Mouse (Mus musculus) liver, adult 2 months (tissue): Measurements from ENCODE around the gene Zfp366.

Experiments
- CTCF ChIP-seq: fragments of 200-500 bp; IDR thresholded peaks from 2 replicates; pipeline ENCODE4 v1.5.1; 2011; ENCODE audit warnings: low read depth, low read length, control low read depth
- POLR2A ChIP-seq: fragments of 200-500 bp; IDR thresholded peaks from 2 replicates; pipeline ENCODE4 v1.6.1; 2011; ENCODE audit warnings: low read length, control low read depth; ENCODE audit not compliant: insufficient read depth; ENCODE audit errors: extremely low read depth

DNA sequence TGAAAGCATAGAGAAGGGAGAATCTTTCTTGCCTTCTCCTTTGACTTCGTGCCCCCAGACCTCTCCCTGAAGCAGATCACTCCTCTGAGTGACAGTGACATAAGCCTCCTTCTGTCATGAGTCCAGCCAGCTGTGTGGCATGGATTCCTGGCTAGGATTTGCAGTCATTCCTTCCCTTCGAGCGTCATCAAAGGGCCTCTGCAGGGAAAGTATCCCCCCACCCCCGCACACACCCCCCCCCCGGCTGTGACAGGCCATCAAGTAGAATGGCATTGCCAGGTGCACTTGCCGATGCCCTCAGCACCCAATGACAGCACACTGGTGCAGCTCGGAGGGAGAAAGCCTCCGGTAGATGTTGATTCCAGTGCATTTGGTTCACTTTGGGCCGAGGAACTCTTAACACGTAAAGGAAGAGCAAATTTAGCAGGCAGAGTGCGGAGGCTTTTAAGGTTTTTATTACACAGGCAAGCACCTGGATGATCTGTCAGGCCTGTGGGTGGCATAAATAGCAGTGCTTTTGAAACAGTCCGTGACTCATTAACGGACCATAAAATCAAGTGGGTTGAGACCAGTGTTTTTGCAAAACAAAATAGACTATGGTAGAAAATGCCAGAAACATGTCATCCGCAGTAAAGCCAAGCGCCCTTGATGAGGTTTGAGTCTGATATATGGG lies 75.0 kb downstream of the Zfp366 start:
- TF ChIP-seq CTCF, result no peak
- no peak for TF ChIP-seq POLR2A
